Mouse (Mus musculus): ENCODE data around the gene Wars2.

Gene Wars2

GRCm38 (mm10) chr3:99140940-99141854 is at the start of gene Wars2:
Gene Wars2 (plus strand): TSS chr3:99141068.
- peak; percentile 88 for DNase-seq (ENCODE audit: low read depth, low spot score)

GRCm38 (mm10) chr3:99096816-99097215 is 44.1 kb upstream of the Wars2 start:
- no peak for DNase-seq (ENCODE audit: low read depth, low spot score)

GRCm38 (mm10) chr3:99110353-99111213 is 30.3 kb upstream of the Wars2 start:
- no peak for DNase-seq (ENCODE audit: low read depth, low spot score)

GRCm38 (mm10) chr3:99111214-99111608 is 29.7 kb upstream of the Wars2 start:
- DNase-seq (ENCODE audit: low read depth, low spot score), result no peak

GRCm38 (mm10) chr3:99113266-99113837 is 27.5 kb upstream of the Wars2 start:
- DNase-seq (ENCODE audit: low read depth, low spot score), result no peak

GRCm38 (mm10) chr3:99120942-99121341 is 19.9 kb upstream of the Wars2 start:
- DNase-seq (ENCODE audit: low read depth, low spot score), result no peak

GRCm38 (mm10) chr3:99130521-99130920 is 10.3 kb upstream of the Wars2 start:
- no peak for DNase-seq (ENCODE audit: low read depth, low spot score)

- no peak for DNase-seq (ENCODE audit: low read depth, low spot score)
Observed at GRCm38 (mm10) chr3:99131973-99132372, 8.9 kb upstream of the Wars2 start.

- no peak for DNase-seq (ENCODE audit: low read depth, low spot score)
Observed at GRCm38 (mm10) chr3:99133913-99134312, 7.0 kb upstream of the Wars2 start.

- no peak for DNase-seq (ENCODE audit: low read depth, low spot score)
Observed at GRCm38 (mm10) chr3:99147886-99148285, 7.0 kb downstream of the Wars2 start.

- DNase-seq (ENCODE audit: low read depth, low spot score), result no peak
Observed at GRCm38 (mm10) chr3:99149035-99149434, 8.2 kb downstream of the Wars2 start.

GRCm38 (mm10) chr3:99156286-99156685 is 15.4 kb downstream of the Wars2 start:
- DNase-seq (ENCODE audit: low read depth, low spot score), result no peak

- DNase-seq (ENCODE audit: low read depth, low spot score), result peak; percentile 8
Observed at GRCm38 (mm10) chr3:99156987-99157386, 16.1 kb downstream of the Wars2 start.

- no peak for DNase-seq (ENCODE audit: low read depth, low spot score)
Observed at GRCm38 (mm10) chr3:99157451-99158015, 16.7 kb downstream of the Wars2 start.

- DNase-seq (ENCODE audit: low read depth, low spot score), result no peak
Observed at GRCm38 (mm10) chr3:99160016-99160415, 19.1 kb downstream of the Wars2 start.

GRCm38 (mm10) chr3:99162191-99162590 is 21.3 kb downstream of the Wars2 start:
- DNase-seq (ENCODE audit: low read depth, low spot score), result no peak

- DNase-seq (ENCODE audit: low read depth, low spot score), result no peak
Observed at GRCm38 (mm10) chr3:99167734-99168133, 26.9 kb downstream of the Wars2 start.

- DNase-seq (ENCODE audit: low read depth, low spot score), result no peak
Observed at GRCm38 (mm10) chr3:99173178-99173577, 32.3 kb downstream of the Wars2 start.

GRCm38 (mm10) chr3:99174658-99175304 is 33.9 kb downstream of the Wars2 start:
- DNase-seq (ENCODE audit: low read depth, low spot score), result no peak

- DNase-seq (ENCODE audit: low read depth, low spot score), result no peak
Observed at GRCm38 (mm10) chr3:99183355-99184016, 42.6 kb downstream of the Wars2 start.

GRCm38 (mm10) chr3:99184373-99184772 is 43.5 kb downstream of the Wars2 start:
- no peak for DNase-seq (ENCODE audit: low read depth, low spot score)

All from retina, postnatal 7 days (tissue).